Mouse (Mus musculus): ENCODE measurements around the gene Ptgir. TPM values are rescaled to one million over a fixed set of nuclear protein-coding genes. Genes with fewer than 3 reads are reported as not detected.

Ptgir gene
- polyA plus RNA-seq, 1 experiment: 1.7 TPM

DNA sequence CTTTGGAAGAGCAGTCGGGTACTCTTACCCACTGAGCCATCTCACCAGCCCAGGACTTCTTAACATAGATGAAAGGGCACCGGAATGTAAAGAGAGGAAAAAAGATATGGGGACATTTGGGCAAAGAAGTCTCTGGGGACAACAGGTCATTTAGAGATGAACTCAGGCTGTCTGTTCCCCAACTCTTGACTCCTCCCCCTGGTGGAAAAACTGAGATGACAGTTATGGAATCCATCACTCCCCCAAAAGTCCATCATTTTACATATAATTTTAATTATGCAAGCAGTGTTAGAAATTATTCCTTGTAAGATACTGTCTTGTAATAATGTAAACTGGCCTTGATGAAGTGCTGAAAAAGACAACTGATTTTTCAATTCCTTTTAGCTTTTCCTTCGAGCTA lies 28.6 kb upstream of the Ptgir start:
- WGBS: 69% methylated on average over 3 of the region's 3 CpGs

DNA sequence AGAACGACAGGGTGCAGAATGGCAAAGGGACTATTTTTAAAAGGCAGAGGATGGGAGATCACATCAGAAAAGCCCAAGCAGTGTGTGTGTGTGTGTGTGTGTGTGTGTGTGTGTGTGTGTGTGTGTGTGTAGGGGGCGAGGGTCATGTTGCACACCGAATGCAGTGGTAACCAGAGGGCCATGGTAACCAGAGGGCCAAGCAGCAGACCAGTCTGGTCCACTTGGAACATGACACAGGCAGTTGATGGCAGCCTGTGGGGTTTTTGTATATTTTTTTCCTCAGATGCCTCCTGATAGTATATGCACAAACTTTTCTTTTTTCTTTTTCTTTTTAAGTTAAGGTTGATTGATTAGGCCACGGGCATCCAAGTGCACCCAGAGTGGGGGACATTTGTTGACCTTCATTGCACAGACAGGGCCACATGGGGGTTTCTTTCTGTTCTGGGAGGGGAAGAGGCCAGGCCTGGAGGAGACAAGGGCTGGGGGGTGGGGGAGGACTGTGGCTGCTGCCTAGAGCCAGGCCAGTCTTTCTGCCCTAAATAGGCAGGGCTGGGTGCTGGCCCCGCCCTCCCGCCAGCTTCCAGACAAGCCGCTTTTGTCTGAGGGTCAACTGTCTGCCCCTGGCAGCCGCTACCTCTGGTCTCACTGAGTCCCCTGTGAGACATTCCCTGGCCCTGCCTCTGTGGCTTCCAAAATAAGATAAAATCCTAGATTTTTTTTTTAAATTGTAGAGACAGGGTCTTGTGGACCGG lies 26.3 kb upstream of the Ptgir start:
- H3K36me3 ChIP-seq (ENCODE audit: control insufficient read depth, insufficient read depth, low read length): no peaks in the 10 kb centered on the region
- H3K27me3 ChIP-seq (ENCODE audit: control insufficient read depth, insufficient read depth, low read length): peaks cover 3% of the 10 kb centered on the region; the same call in 1 of the 2 replicates
- 35% methylated on average over 9 of the region's 9 CpGs for WGBS
- H3K4me3 ChIP-seq (ENCODE audit: low read depth, low read length): no peak overlapping the region
- H3K4me1 ChIP-seq (ENCODE audit: control insufficient read depth, insufficient read depth, insufficient read length, low read length): peaks cover 5% of the 10 kb centered on the region
- H3K27ac ChIP-seq (ENCODE audit: insufficient read depth, low read depth, low read length): 0 out of 2 replicates have a peak overlapping the region, but pooled peaks have one; percentile 32
- no peak for TF ChIP-seq POLR2A (IDR thresholded peaks at IDR 0.05; ENCODE audit: low read depth, low read length)
- no peak for TF ChIP-seq CTCF (IDR thresholded peaks at IDR 0.05; ENCODE audit: extremely low read depth, insufficient read length, insufficient replicate concordance, low read depth, low read length)

More for the DNA sequence above, 28.6 kb upstream of the Ptgir start:
- Histone ChIP-seq H3K36me3 (ENCODE audit: control insufficient read depth, insufficient read depth, low read length) (no peaks in the 10 kb centered on the region), H3K4me1 (ENCODE audit: control insufficient read depth, insufficient read depth, insufficient read length, low read length) (peaks cover 5% of the 10 kb centered on the region), H3K27ac (ENCODE audit: insufficient read depth, low read depth, low read length) (no peak overlapping the region), H3K27me3 (ENCODE audit: control insufficient read depth, insufficient read depth, low read length) (0 out of 2 replicates have a peak, but pooled peaks cover 3% of the 10 kb centered on the region), H3K4me3 (ENCODE audit: low read depth, low read length) (no peak overlapping the region)
- no peak for TF ChIP-seq POLR2A (IDR thresholded peaks at IDR 0.05; ENCODE audit: low read depth, low read length)

DNA sequence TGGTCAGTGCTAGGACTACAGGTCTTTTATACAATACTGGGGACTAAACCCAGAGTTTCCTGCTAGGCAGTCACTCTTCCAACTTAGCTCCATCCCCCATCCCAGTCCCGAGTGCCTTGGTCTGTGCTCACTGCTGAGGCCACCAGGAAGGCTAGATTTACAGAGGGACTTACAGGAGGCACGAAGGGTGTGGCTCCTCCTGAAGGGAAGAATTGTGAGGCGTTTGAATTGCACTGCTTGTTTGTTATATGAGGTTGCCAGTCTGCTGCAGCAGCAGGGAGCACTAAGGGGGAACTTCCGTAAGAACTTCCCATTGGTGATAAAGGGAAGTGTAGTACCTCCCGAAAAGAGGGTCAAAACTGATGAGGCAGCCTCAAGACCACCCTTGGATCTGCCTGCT lies 25.7 kb upstream of the Ptgir start:
- peaks cover 7% of the 10 kb centered on the region for H3K27me3 ChIP-seq (ENCODE audit: control insufficient read depth, insufficient read depth, low read length)
- H3K36me3 ChIP-seq (ENCODE audit: control insufficient read depth, insufficient read depth, low read length): no peaks in the 10 kb centered on the region
- H3K4me3 ChIP-seq (ENCODE audit: low read depth, low read length): no peak overlapping the region
- WGBS: 10% methylated on average over 5 of the region's 5 CpGs
- peaks cover 2% of the 10 kb centered on the region; the same call in 1 of the 2 replicates for H3K4me1 ChIP-seq (ENCODE audit: control insufficient read depth, insufficient read depth, insufficient read length, low read length)
- H3K27ac ChIP-seq (ENCODE audit: insufficient read depth, low read depth, low read length): peak overlapping the region; percentile 32; the same call in 1 of the 2 replicates
- TF ChIP-seq POLR2A (IDR thresholded peaks at IDR 0.05; ENCODE audit: low read depth, low read length) (no peak), CTCF (IDR thresholded peaks at IDR 0.05; ENCODE audit: extremely low read depth, insufficient read length, insufficient replicate concordance, low read depth, low read length) (no peak)

DNA sequence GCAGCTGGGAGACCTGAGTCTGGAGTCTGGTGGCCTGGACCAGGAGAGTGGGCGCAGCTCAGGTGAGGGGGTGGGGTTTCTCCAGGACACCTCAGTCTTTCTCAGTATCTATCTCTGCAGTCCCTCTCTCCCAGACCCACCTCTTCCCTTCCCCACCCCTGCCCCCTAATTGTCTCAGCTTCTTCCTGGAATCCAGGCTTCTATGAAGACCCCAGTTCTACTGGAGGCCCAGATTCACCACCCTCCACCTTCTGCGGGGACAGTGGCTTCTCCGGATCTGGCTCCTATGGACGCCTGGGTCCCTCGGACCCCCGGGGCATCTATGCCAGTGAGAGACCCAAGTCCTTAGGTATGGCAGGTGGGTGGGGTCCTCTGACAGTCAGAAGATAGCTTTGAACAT lies 23.1 kb upstream of the Ptgir start:
- 63% methylated on average over 6 of the region's 6 CpGs for WGBS
- H3K4me3 ChIP-seq (ENCODE audit: low read depth, low read length): no peak overlapping the region
- H3K27ac ChIP-seq (ENCODE audit: insufficient read depth, low read depth, low read length): no peak overlapping the region
- peaks cover 11% of the 10 kb centered on the region for H3K27me3 ChIP-seq (ENCODE audit: control insufficient read depth, insufficient read depth, low read length)
- peaks cover 2% of the 10 kb centered on the region; the same call in 1 of the 2 replicates for H3K4me1 ChIP-seq (ENCODE audit: control insufficient read depth, insufficient read depth, insufficient read length, low read length)
- TF ChIP-seq CTCF (IDR thresholded peaks at IDR 0.05; ENCODE audit: extremely low read depth, insufficient read length, insufficient replicate concordance, low read depth, low read length): no peak
- no peak for TF ChIP-seq POLR2A (IDR thresholded peaks at IDR 0.05; ENCODE audit: low read depth, low read length)
- H3K36me3 ChIP-seq (ENCODE audit: control insufficient read depth, insufficient read depth, low read length): 0 out of 2 replicates have a peak, but pooled peaks cover 3% of the 10 kb centered on the region

DNA sequence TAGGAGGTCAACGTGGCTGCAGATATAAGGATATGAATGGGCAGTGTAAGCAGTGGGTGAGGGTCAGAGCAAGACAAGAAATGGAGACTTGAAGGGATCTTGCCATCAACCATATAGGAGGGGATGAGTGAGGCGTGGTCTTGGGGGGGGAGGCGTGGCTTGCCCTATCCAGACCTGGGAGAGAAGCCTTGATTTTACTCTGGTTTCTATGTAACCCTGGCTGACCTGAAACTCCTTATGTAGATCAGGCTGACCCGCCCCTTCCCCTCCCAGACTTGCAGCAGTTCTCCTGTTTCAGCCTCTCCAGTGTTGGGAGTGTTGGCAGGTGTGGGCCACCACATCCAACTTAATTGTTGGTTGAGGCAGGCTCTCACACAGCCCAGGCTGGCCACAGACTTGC lies 22.0 kb upstream of the Ptgir start:
- Histone ChIP-seq H3K4me1 (ENCODE audit: control insufficient read depth, insufficient read depth, insufficient read length, low read length) (peaks cover 2% of the 10 kb centered on the region; the same call in 1 of the 2 replicates), H3K4me3 (ENCODE audit: low read depth, low read length) (no peak overlapping the region), H3K27me3 (ENCODE audit: control insufficient read depth, insufficient read depth, low read length) (peaks cover 11% of the 10 kb centered on the region), H3K36me3 (ENCODE audit: control insufficient read depth, insufficient read depth, low read length) (0 out of 2 replicates have a peak, but pooled peaks cover 3% of the 10 kb centered on the region), H3K27ac (ENCODE audit: insufficient read depth, low read depth, low read length) (no peak overlapping the region)
- TF ChIP-seq CTCF (IDR thresholded peaks at IDR 0.05; ENCODE audit: extremely low read depth, insufficient read length, insufficient replicate concordance, low read depth, low read length) (no peak), POLR2A (IDR thresholded peaks at IDR 0.05; ENCODE audit: low read depth, low read length) (no peak)
- 75% methylated on average over 4 of the region's 4 CpGs for WGBS

DNA sequence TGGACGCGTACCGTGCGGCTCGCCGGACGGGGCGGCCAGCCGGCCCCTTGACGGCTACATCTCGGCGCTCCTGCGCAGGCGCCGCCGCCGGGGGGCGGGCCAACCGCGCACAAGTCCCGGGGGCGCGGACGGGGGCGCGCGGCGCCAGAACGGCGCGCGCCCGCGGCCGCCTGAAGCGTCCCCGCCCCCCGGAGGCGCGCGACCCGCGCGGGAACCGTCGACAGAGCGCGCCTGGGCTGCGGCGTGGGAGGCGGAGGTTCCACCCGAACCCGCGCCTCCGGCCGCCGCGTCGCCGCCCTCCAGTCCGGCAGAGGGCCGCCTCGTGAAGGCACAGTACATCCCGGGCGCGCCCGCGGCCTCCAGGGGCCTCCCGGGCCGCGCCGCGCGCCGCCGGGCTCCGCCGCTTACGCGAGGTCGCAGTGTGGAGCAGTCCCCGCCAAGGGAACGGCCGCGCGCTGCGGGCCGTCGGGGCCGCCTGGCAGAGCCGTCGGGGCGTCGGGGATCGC lies 21.0 kb upstream of the Ptgir start:
- Histone ChIP-seq H3K4me3 (ENCODE audit: low read depth, low read length) (peak overlapping the region; percentile 38), H3K4me1 (ENCODE audit: control insufficient read depth, insufficient read depth, insufficient read length, low read length) (peaks cover 2% of the 10 kb centered on the region; the same call in 1 of the 2 replicates), H3K27me3 (ENCODE audit: control insufficient read depth, insufficient read depth, low read length) (peaks cover 11% of the 10 kb centered on the region), H3K27ac (ENCODE audit: insufficient read depth, low read depth, low read length) (no peak overlapping the region), H3K36me3 (ENCODE audit: control insufficient read depth, insufficient read depth, low read length) (0 out of 2 replicates have a peak, but pooled peaks cover 3% of the 10 kb centered on the region)
- 35% methylated on average over 95 of the region's 95 CpGs for WGBS
- no peak for TF ChIP-seq POLR2A (IDR thresholded peaks at IDR 0.05; ENCODE audit: low read depth, low read length)
- TF ChIP-seq CTCF (IDR thresholded peaks at IDR 0.05; ENCODE audit: extremely low read depth, insufficient read length, insufficient replicate concordance, low read depth, low read length): no peak

DNA sequence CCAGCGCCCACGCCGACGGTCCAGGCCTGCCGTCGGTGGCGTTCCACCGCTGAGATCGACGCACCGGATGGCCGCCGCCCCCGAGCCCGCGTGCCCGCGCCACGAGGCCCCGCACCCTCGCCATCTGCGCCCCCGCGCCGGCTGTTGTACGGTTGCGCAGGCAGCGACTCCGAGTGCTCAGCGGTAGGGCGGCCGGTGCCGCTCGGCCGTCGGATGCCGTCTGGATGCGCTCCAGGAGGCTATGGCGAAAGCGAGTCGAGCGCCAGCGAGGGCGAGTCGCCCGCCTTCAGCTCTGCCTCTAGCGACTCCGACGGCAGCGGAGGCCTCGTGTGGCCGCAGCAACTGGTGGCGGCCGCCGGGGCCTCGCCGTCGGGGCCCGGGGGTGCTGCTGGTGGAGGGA lies 20.4 kb upstream of the Ptgir start:
- WGBS: 68% methylated on average over 59 of the region's 59 CpGs
- Histone ChIP-seq H3K27me3 (ENCODE audit: control insufficient read depth, insufficient read depth, low read length) (peaks cover 13% of the 10 kb centered on the region), H3K4me3 (ENCODE audit: low read depth, low read length) (no peak overlapping the region), H3K27ac (ENCODE audit: insufficient read depth, low read depth, low read length) (no peak overlapping the region), H3K4me1 (ENCODE audit: control insufficient read depth, insufficient read depth, insufficient read length, low read length) (peaks cover 2% of the 10 kb centered on the region; the same call in 1 of the 2 replicates), H3K36me3 (ENCODE audit: control insufficient read depth, insufficient read depth, low read length) (0 out of 2 replicates have a peak, but pooled peaks cover 3% of the 10 kb centered on the region)
- TF ChIP-seq CTCF (IDR thresholded peaks at IDR 0.05; ENCODE audit: extremely low read depth, insufficient read length, insufficient replicate concordance, low read depth, low read length) (no peak), POLR2A (IDR thresholded peaks at IDR 0.05; ENCODE audit: low read depth, low read length) (no peak)
